Comparison of ENCODE assay signal across 8 mouse cellular contexts in the genomic region with DNA sequence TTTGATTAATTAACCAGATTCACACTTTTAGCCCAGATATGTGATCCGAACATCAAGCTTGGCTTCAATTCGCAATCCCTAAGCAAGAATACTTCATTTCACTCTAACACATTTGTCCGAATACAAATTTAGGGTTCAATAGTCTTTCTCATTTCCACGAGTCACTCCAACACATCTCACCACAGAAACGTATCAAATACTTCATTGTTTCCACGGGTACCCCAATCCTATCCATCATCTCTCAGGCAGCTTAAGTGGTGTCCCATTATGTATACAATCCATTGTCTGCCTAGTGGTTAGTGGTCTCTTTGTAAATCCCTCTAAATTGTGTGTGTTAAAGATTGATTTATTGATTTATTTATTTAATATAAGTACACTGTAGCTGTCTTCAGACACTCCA. TPM values are rescaled to one million over a fixed set of nuclear protein-coding genes. Genes with fewer than 3 reads are reported as not detected.
DNase-seq lines count a peak whose midpoint lies in the region; ATAC-seq and TF ChIP-seq lines count a peak whose summit lies in the region.

No protein-coding gene starts in this region.

- DNase-seq in gastrocnemius, adult 2 months, result no peak
- no peak for DNase-seq in gastrocnemius, postnatal 14 days
- peak; percentile 33 for DNase-seq in 416B (ENCODE audit: low read depth)
- DNase-seq in liver, embryonic 13.5 days, result no peak
- DNase-seq in adrenal gland, adult 18-20 months (ENCODE audit: low spot score in 2 of 2), result no peak
- DNase-seq in cerebellum, postnatal 25 days, result no peak
- no peak for DNase-seq in cerebellum, adult 18-20 months

- no peak overlapping the region for H3K27ac ChIP-seq in gastrocnemius, adult 2 months
- H3K27ac ChIP-seq in forebrain, embryonic 12.5 days, result no peak overlapping the region
- peak overlapping the region; percentile 90 for H3K27ac ChIP-seq in liver, embryonic 13.5 days

- intact Hi-C loops in gastrocnemius, adult 2 months (cut with DNase I), result loop anchor here (5.0 to 10.0 kb wide), 3 partner anchors 107 to 270 kb away; a partner anchor contains a TSS
- intact Hi-C loops in gastrocnemius, postnatal 14 days (cut with DNase I; ENCODE audit: low total_unique reads), result no loop called here

- H3K9ac ChIP-seq in forebrain, embryonic 12.5 days, result no peak overlapping the region
- H3K9ac ChIP-seq in liver, embryonic 13.5 days, result peak overlapping the region; percentile 95

- ATAC-seq in forebrain, embryonic 12.5 days (ENCODE audit: low FRiP score), result no peak
- ATAC-seq in liver, embryonic 13.5 days (ENCODE audit: low read depth), result no peak

- no peak for TF ChIP-seq CTCF in gastrocnemius, adult 2 months (IDR thresholded peaks at IDR 0.05)

- no peaks in the 10 kb centered on the region for H3K9me3 ChIP-seq in forebrain, embryonic 12.5 days
- H3K9me3 ChIP-seq in liver, embryonic 13.5 days (replicated peaks), result no peaks in the 10 kb centered on the region

- peak overlapping the region; percentile 91 for H3K4me3 ChIP-seq in gastrocnemius, adult 2 months
- peak overlapping the region; percentile 70 for H3K4me3 ChIP-seq in forebrain, embryonic 12.5 days (replicated peaks)
- peak overlapping the region; percentile 87 for H3K4me3 ChIP-seq in liver, embryonic 13.5 days (replicated peaks)

- WGBS in forebrain, embryonic 12.5 days, result 84% methylated on average over 6 of the region's 6 CpGs
- 59% methylated on average over 6 of the region's 6 CpGs for WGBS in liver, embryonic 13.5 days (ENCODE audit: insufficient replicate concordance)

- no peaks in the 10 kb centered on the region for H3K27me3 ChIP-seq in forebrain, embryonic 12.5 days
- H3K27me3 ChIP-seq in liver, embryonic 13.5 days, result no peaks in the 10 kb centered on the region

- peaks cover 30% of the 10 kb centered on the region for H3K36me3 ChIP-seq in forebrain, embryonic 12.5 days (replicated peaks)
- peaks cover 37% of the 10 kb centered on the region for H3K36me3 ChIP-seq in liver, embryonic 13.5 days

- H3K4me1 ChIP-seq in forebrain, embryonic 12.5 days, result peaks cover 17% of the 10 kb centered on the region
- peaks cover 42% of the 10 kb centered on the region for H3K4me1 ChIP-seq in liver, embryonic 13.5 days (replicated peaks)

- peak overlapping the region; percentile 72; the same call in 1 of the 2 replicates for H3K4me2 ChIP-seq in forebrain, embryonic 12.5 days
- peak overlapping the region; percentile 74 for H3K4me2 ChIP-seq in liver, embryonic 13.5 days

RNA-seq across cellular contexts. Expression of a gene that starts 1.1 kb away (rescaled TPM):
- 100 to 1,000 TPM; 247 to 325 TPM for total RNA-seq in gastrocnemius, adult 2 months (2021)
- total RNA-seq in gastrocnemius, postnatal 14 days (2021), result 100 to 1,000 TPM; 287 to 309 TPM
- polyA plus RNA-seq in forebrain, embryonic 12.5 days (2016; fragmentation: Nextera tagmentation; extraction: Ambion mirVana), result 607 and 697 TPM in 2 replicates
- polyA plus RNA-seq in liver, embryonic 13.5 days (2015; fragmentation: Nextera tagmentation; extraction: Ambion mirVana), result 640 and 679 TPM in 2 replicates
- 100 to 1,000 TPM; 414 to 473 TPM for total RNA-seq in adrenal gland, adult 18-20 months (2021)

RNA-seq across cellular contexts. Expression of a gene that starts 27.0 kb away (rescaled TPM):
- total RNA-seq in gastrocnemius, adult 2 months (2021), result 1 to 10 TPM; 1.0 to 1.4 TPM
- total RNA-seq in gastrocnemius, postnatal 14 days (2021), result 1 to 10 TPM in 1 of 2 experiments, under 1 TPM in 1; 0.95 to 2.3 TPM
- polyA plus RNA-seq in forebrain, embryonic 12.5 days (2016; fragmentation: Nextera tagmentation; extraction: Ambion mirVana), result 18.6 and 20.8 TPM in 2 replicates
- 2.5 and 3.5 TPM in 2 replicates for polyA plus RNA-seq in liver, embryonic 13.5 days (2015; fragmentation: Nextera tagmentation; extraction: Ambion mirVana)
- total RNA-seq in adrenal gland, adult 18-20 months (2021), result 10 to 100 TPM; 10.5 to 12.9 TPM
